ENCODE assay signal across 24 mouse cellular contexts in genomic region chr13:53514574-53514973, GRCm38 (mm10). TPM values are rescaled to one million over a fixed set of nuclear protein-coding genes. Genes with fewer than 3 reads are reported as not detected.
DNase-seq lines count a peak whose midpoint lies in the region; ATAC-seq and TF ChIP-seq lines count a peak whose summit lies in the region.
"Had no signal": no experiment of that assay in that cellular context is flagged by ENCODE, and none has a peak within 500 bp of the region (broad histone marks: within the 10 kb centered on the region; RNA-seq: fewer than 3 reads in every experiment).

No protein-coding gene starts in this region.

- no peak overlapping the region for H3K9ac ChIP-seq in MEL (ENCODE audit: control insufficient read depth, low read depth, low read length, poor library complexity, severe bottlenecking)
- H3K9ac ChIP-seq in kidney, embryonic 14.5 days (ENCODE audit: low read depth, low read length), result no peak overlapping the region
- no peak overlapping the region for H3K9ac ChIP-seq in midbrain, embryonic 14.5 days (replicated peaks; ENCODE audit: low read length)
- H3K9ac ChIP-seq: liver, embryonic 15.5 days; neural tube, embryonic 15.5 days had no signal

- ATAC-seq in kidney, embryonic 14.5 days (ENCODE audit: low FRiP score, low TSS enrichment), result no peak
- ATAC-seq in midbrain, embryonic 14.5 days (ENCODE audit: low FRiP score, low TSS enrichment), result no peak
- ATAC-seq: forebrain, embryonic 16.5 days had no signal

- TF ChIP-seq POLR2A in MEL (IDR thresholded peaks at IDR 0.05; ENCODE audit: control insufficient read depth in 1 of 2, insufficient read depth in 1 of 2, low read depth in 1 of 2, low read length in 2 of 2, poor library complexity in 1 of 2), result no peak

- no peak overlapping the region for H3K4me2 ChIP-seq in kidney, embryonic 14.5 days (replicated peaks; ENCODE audit: low read depth, low read length)
- no peak overlapping the region for H3K4me2 ChIP-seq in midbrain, embryonic 14.5 days (ENCODE audit: low read length)
- H3K4me2 ChIP-seq: liver, embryonic 15.5 days; neural tube, embryonic 15.5 days had no signal

- no peak overlapping the region for H3K27ac ChIP-seq in MEL (ENCODE audit: control insufficient read depth, low read depth, low read length)
- no peak overlapping the region for H3K27ac ChIP-seq in kidney, embryonic 14.5 days (ENCODE audit: low read depth, low read length)
- no peak overlapping the region for H3K27ac ChIP-seq in midbrain, embryonic 14.5 days (replicated peaks; ENCODE audit: low read depth, low read length)
- H3K27ac ChIP-seq: embryonic facial prominence, embryonic 10.5 days; hindbrain, embryonic 10.5 days; liver, embryonic 15.5 days; neural tube, embryonic 15.5 days; stomach, postnatal 0 days had no signal

- TF ChIP-seq CTCF in MEL (IDR thresholded peaks at IDR 0.05 in 2 of 3, conservative IDR thresholded peaks at IDR 0.05 in 1 of 3; ENCODE audit: control insufficient read depth in 1 of 3, insufficient read depth in 1 of 3, low read depth in 2 of 3, low read length in 3 of 3, poor library complexity in 1 of 3, severe bottlenecking in 1 of 3), result no peak

- H3K4me3 ChIP-seq in MEL (ENCODE audit: control insufficient read depth in 1 of 2, insufficient read depth in 1 of 2, low read depth in 2 of 2, low read length in 2 of 2), result no peak overlapping the region
- H3K4me3 ChIP-seq in kidney, embryonic 14.5 days (ENCODE audit: low read length), result no peak overlapping the region
- H3K4me3 ChIP-seq in midbrain, embryonic 14.5 days (replicated peaks; ENCODE audit: low read depth, low read length), result no peak overlapping the region
- H3K4me3 ChIP-seq: embryonic facial prominence, embryonic 10.5 days; erythroblast, embryonic 14.5 days; hindbrain, embryonic 10.5 days; liver, embryonic 15.5 days; neural tube, embryonic 15.5 days had no signal

- H3K4me1 ChIP-seq in MEL (ENCODE audit: control insufficient read depth in 1 of 2, insufficient read depth in 2 of 2, low read length in 2 of 2), result no peaks in the 10 kb centered on the region
- no peaks in the 10 kb centered on the region for H3K4me1 ChIP-seq in kidney, embryonic 14.5 days (ENCODE audit: control insufficient read depth, insufficient read depth, low read length)
- H3K4me1 ChIP-seq in midbrain, embryonic 14.5 days (ENCODE audit: control insufficient read depth, insufficient read depth, low read length), result no peaks in the 10 kb centered on the region
- H3K4me1 ChIP-seq: hindbrain, embryonic 10.5 days; liver, embryonic 15.5 days; neural tube, embryonic 15.5 days had no signal

- no peak for TF ChIP-seq EP300 in MEL (IDR thresholded peaks at IDR 0.05; ENCODE audit: low read depth in 1 of 2, low read length in 2 of 2)

- DNase-seq in 3134 (ENCODE audit: extremely low read depth, insufficient read length, low spot score) (peak; percentile 71), 3T3-L1 (ENCODE audit: low read depth, low spot score) (peak; percentile 94), MEL (ENCODE audit: low read depth, low spot score) (peak; percentile 19)
- DNase-seq in c-Kit-negative CD71-positive TER-119-positive erythroid progenitor cells, embryonic 14.5 days (ENCODE audit: low read depth, low spot score), result peak; percentile 39
- DNase-seq in midbrain, embryonic 14.5 days, result no peak
- DNase-seq in kidney, adult 11 months, result no peak
- DNase-seq: cerebellum, adult 11 months; cerebellum, postnatal 25 days; kidney, adult 9 months; left cerebral cortex, postnatal 4 days; lung, postnatal 14 days; right cerebral cortex, postnatal 25 days had no signal

- no peaks in the 10 kb centered on the region for H3K36me3 ChIP-seq in MEL (ENCODE audit: control insufficient read depth in 1 of 2, insufficient read depth in 2 of 2, low read length in 2 of 2)
- H3K36me3 ChIP-seq in kidney, embryonic 14.5 days (ENCODE audit: control insufficient read depth, insufficient read depth, low read length), result no peaks in the 10 kb centered on the region
- H3K36me3 ChIP-seq in midbrain, embryonic 14.5 days (ENCODE audit: control insufficient read depth, insufficient read depth, low read length), result no peaks in the 10 kb centered on the region
- H3K36me3 ChIP-seq: embryonic facial prominence, embryonic 10.5 days; G1E; hindbrain, embryonic 10.5 days; liver, embryonic 15.5 days; neural tube, embryonic 15.5 days had no signal

- H3K9me3 ChIP-seq in MEL (replicated peaks; ENCODE audit: insufficient read depth, low read length), result no peaks in the 10 kb centered on the region
- H3K9me3 ChIP-seq in kidney, embryonic 14.5 days (ENCODE audit: control insufficient read depth, low read length), result peaks cover 8% of the 10 kb centered on the region
- peaks cover 9% of the 10 kb centered on the region for H3K9me3 ChIP-seq in midbrain, embryonic 14.5 days (ENCODE audit: control insufficient read depth, low read length)
- H3K9me3 ChIP-seq: liver, embryonic 15.5 days; neural tube, embryonic 15.5 days had no signal

- no peak for TF ChIP-seq RAD21 in MEL (IDR thresholded peaks at IDR 0.05; ENCODE audit: low read depth, low read length)

- H3K79me2 ChIP-seq in MEL (ENCODE audit: control insufficient read depth, insufficient read depth, low read length, poor library complexity), result no peaks in the 10 kb centered on the region

- H3K27me3 ChIP-seq in MEL (ENCODE audit: control insufficient read depth in 1 of 2, insufficient read depth in 2 of 2, low read length in 2 of 2), result no peaks in the 10 kb centered on the region
- H3K27me3 ChIP-seq in kidney, embryonic 14.5 days (ENCODE audit: control insufficient read depth, insufficient read depth, low read length), result no peaks in the 10 kb centered on the region
- H3K27me3 ChIP-seq in midbrain, embryonic 14.5 days (ENCODE audit: control insufficient read depth, insufficient read depth, low read length), result no peaks in the 10 kb centered on the region
- H3K27me3 ChIP-seq: liver, embryonic 15.5 days; neural tube, embryonic 15.5 days had no signal

TF ChIP-seq in MEL, 35 proteins besides CTCF, POLR2A, EP300 and RAD21:
- no peak for TF ChIP-seq SIN3A (IDR thresholded peaks at IDR 0.05; ENCODE audit: low read length)
- no peak for TF ChIP-seq ETS1 (IDR thresholded peaks at IDR 0.05; ENCODE audit: low read depth, low read length)
- no peak for TF ChIP-seq TCF12 (IDR thresholded peaks at IDR 0.05; ENCODE audit: low read depth, low read length)
- TF ChIP-seq GABPA (IDR thresholded peaks at IDR 0.05; ENCODE audit: low read depth, low read length), result no peak
- TF ChIP-seq ELF1 (IDR thresholded peaks at IDR 0.05; ENCODE audit: low read depth, low read length), result no peak
- no peak for TF ChIP-seq NELFE (IDR thresholded peaks at IDR 0.05; ENCODE audit: low read depth, low read length)
- TF ChIP-seq ZMIZ1 (IDR thresholded peaks at IDR 0.05; ENCODE audit: low read depth, low read length), result no peak

RNA-seq across cellular contexts. Expression of gene Msx2, which starts 41.7 kb away (rescaled TPM):
- total RNA-seq in MEL (2012; rRNA removed), result not detected in 2 replicates
- polyA plus RNA-seq in MEL (2012; ENCODE audit: insufficient read depth in 1 of 2, insufficient read length in 2 of 2, low read depth in 1 of 2, low replicate concordance in 2 of 2, missing spikeins in 1 of 2), result not detected
- polyA plus RNA-seq in kidney, embryonic 14.5 days (2014; fragmentation: Nextera tagmentation; extraction: Ambion mirVana), result 0.73 and 1.2 TPM in 2 replicates
- polyA plus RNA-seq in midbrain, embryonic 14.5 days (2014; fragmentation: Nextera tagmentation; extraction: Ambion mirVana), result 0.49 and 1.5 TPM in 2 replicates
- total RNA-seq: gastrocnemius, adult 18-20 months; granulocyte monocyte progenitor cell, adult 5-6 weeks; megakaryocyte-erythroid progenitor cell, adult 5-6 weeks had no signal
- polyA plus RNA-seq: erythroblast, embryonic 14.5 days; G1E; liver, embryonic 15.5 days had no signal

Comparison
In these comparisons a context has a peak if more than half of its experiments do, and no peak if none do; other contexts are left out.
1. DNase-seq: peak in 3134 (single experiment), 3T3-L1 (single experiment), MEL (single experiment) and c-Kit-negative CD71-positive TER-119-positive erythroid progenitor cells, embryonic 14.5 days (single experiment); none in midbrain, embryonic 14.5 days (single experiment) and kidney, adult 11 months (single experiment).